Mouse (Mus musculus): Measurements from ENCODE around the gene Csf3r. TPM values are rescaled to one million over a fixed set of nuclear protein-coding genes. Genes with fewer than 3 reads are reported as not detected.

Gene Csf3r
- total RNA-seq, 1 experiment, result 0.18 TPM

GRCm38 (mm10) chr4:126084382-126084781, 60.0 kb downstream of the Csf3r start:
- no peak for TF ChIP-seq MAFK (IDR thresholded peaks at IDR 0.05; ENCODE audit: insufficient read depth, low read depth, low read length)
- no peak for TF ChIP-seq ZNF384 (IDR thresholded peaks at IDR 0.05; ENCODE audit: low read depth, low read length)
- no peak for TF ChIP-seq ZC3H11A (IDR thresholded peaks at IDR 0.05; ENCODE audit: borderline replicate concordance, low read depth, low read length)
- TF ChIP-seq CHD2 (IDR thresholded peaks at IDR 0.05; ENCODE audit: low read depth, low read length), result no peak
- no peak for TF ChIP-seq HCFC1 (IDR thresholded peaks at IDR 0.05; ENCODE audit: borderline replicate concordance, insufficient read depth, low read length)
- no peaks in the 10 kb centered on the region for H3K9me3 ChIP-seq (ENCODE audit: control insufficient read depth, insufficient read depth, low read depth, low read length)
- in situ Hi-C loops (cut with MboI; ENCODE audit: low sequenced_read_pairs in 2 of 2, unreplicated experiment in 2 of 2), result no loop called here
- H3K36me3 ChIP-seq (ENCODE audit: control insufficient read depth, insufficient read depth, low read length, poor library complexity, severe bottlenecking), result no peaks in the 10 kb centered on the region
- no peak overlapping the region for H3K4me3 ChIP-seq (ENCODE audit: insufficient read depth in 1 of 2, low read depth in 1 of 2, low read length in 2 of 2, poor library complexity in 1 of 2, severe bottlenecking in 1 of 2)
- peaks cover 0 to 4% of the 10 kb centered on the region in 2 experiments; a peak in 1 of 4 replicates for H3K4me1 ChIP-seq (ENCODE audit: control insufficient read depth in 2 of 2, insufficient read depth in 2 of 2, low read length in 2 of 2, poor library complexity in 1 of 2)
- DNase-seq (ENCODE audit: low read depth, low spot score), result no peak
- H3K9ac ChIP-seq (ENCODE audit: insufficient read depth, low read depth, low read length, poor library complexity, severe bottlenecking), result no peak overlapping the region
- H3K27ac ChIP-seq (ENCODE audit: insufficient read depth, low read depth, low read length, poor library complexity, severe bottlenecking), result no peak overlapping the region

- in situ Hi-C loops (cut with MboI; ENCODE audit: low sequenced_read_pairs in 2 of 2, unreplicated experiment in 2 of 2), result no loop called here
- no peak overlapping the region for H3K9ac ChIP-seq (ENCODE audit: insufficient read depth, low read depth, low read length, poor library complexity, severe bottlenecking)
- H3K4me3 ChIP-seq (ENCODE audit: insufficient read depth in 1 of 2, low read depth in 1 of 2, low read length in 2 of 2, poor library complexity in 1 of 2, severe bottlenecking in 1 of 2), result no peak overlapping the region
- H3K4me1 ChIP-seq (ENCODE audit: control insufficient read depth in 2 of 2, insufficient read depth in 2 of 2, low read length in 2 of 2, poor library complexity in 1 of 2), result peaks cover 0 to 4% of the 10 kb centered on the region in 2 experiments; a peak in 1 of 4 replicates
- no peaks in the 10 kb centered on the region for H3K36me3 ChIP-seq (ENCODE audit: control insufficient read depth, insufficient read depth, low read length, poor library complexity, severe bottlenecking)
- DNase-seq (ENCODE audit: low read depth, low spot score), result peak; percentile 80
- no peaks in the 10 kb centered on the region for H3K9me3 ChIP-seq (ENCODE audit: control insufficient read depth, insufficient read depth, low read depth, low read length)
- no peak for TF ChIP-seq CHD2 (IDR thresholded peaks at IDR 0.05; ENCODE audit: low read depth, low read length)
- no peak for TF ChIP-seq MAFK (IDR thresholded peaks at IDR 0.05; ENCODE audit: insufficient read depth, low read depth, low read length)
- peak; percentile 52; the same call in 1 of the 2 replicates for TF ChIP-seq ZC3H11A (IDR thresholded peaks at IDR 0.05; ENCODE audit: borderline replicate concordance, low read depth, low read length)
- TF ChIP-seq HCFC1 (IDR thresholded peaks at IDR 0.05; ENCODE audit: borderline replicate concordance, insufficient read depth, low read length), result no peak
- TF ChIP-seq ZNF384 (IDR thresholded peaks at IDR 0.05; ENCODE audit: low read depth, low read length), result peak; percentile 29; the same call in 1 of the 2 replicates
- no peak overlapping the region for H3K27ac ChIP-seq (ENCODE audit: insufficient read depth, low read depth, low read length, poor library complexity, severe bottlenecking)
Measured at GRCm38 (mm10) chr4:126085996-126086576, 61.7 kb downstream of the Csf3r start.

GRCm38 (mm10) chr4:126090101-126090847, 65.9 kb downstream of the Csf3r start:
- no peaks in the 10 kb centered on the region for H3K4me1 ChIP-seq (ENCODE audit: control insufficient read depth in 2 of 2, insufficient read depth in 2 of 2, low read length in 2 of 2, poor library complexity in 1 of 2)
- DNase-seq (ENCODE audit: low read depth, low spot score), result no peak
- in situ Hi-C loops (cut with MboI; ENCODE audit: low sequenced_read_pairs in 2 of 2, unreplicated experiment in 2 of 2), result no loop called here
- no peaks in the 10 kb centered on the region for H3K9me3 ChIP-seq (ENCODE audit: control insufficient read depth, insufficient read depth, low read depth, low read length)
- no peaks in the 10 kb centered on the region for H3K36me3 ChIP-seq (ENCODE audit: control insufficient read depth, insufficient read depth, low read length, poor library complexity, severe bottlenecking)
- no peak overlapping the region for H3K27ac ChIP-seq (ENCODE audit: insufficient read depth, low read depth, low read length, poor library complexity, severe bottlenecking)
- no peak overlapping the region for H3K9ac ChIP-seq (ENCODE audit: insufficient read depth, low read depth, low read length, poor library complexity, severe bottlenecking)
- H3K4me3 ChIP-seq (ENCODE audit: insufficient read depth in 1 of 2, low read depth in 1 of 2, low read length in 2 of 2, poor library complexity in 1 of 2, severe bottlenecking in 1 of 2), result no peak overlapping the region
- TF ChIP-seq HCFC1 (IDR thresholded peaks at IDR 0.05; ENCODE audit: borderline replicate concordance, insufficient read depth, low read length) (no peak), ZNF384 (IDR thresholded peaks at IDR 0.05; ENCODE audit: low read depth, low read length) (no peak), MAFK (IDR thresholded peaks at IDR 0.05; ENCODE audit: insufficient read depth, low read depth, low read length) (no peak), CHD2 (IDR thresholded peaks at IDR 0.05; ENCODE audit: low read depth, low read length) (no peak), ZC3H11A (IDR thresholded peaks at IDR 0.05; ENCODE audit: borderline replicate concordance, low read depth, low read length) (no peak)

- Histone ChIP-seq H3K9me3 (ENCODE audit: control insufficient read depth, insufficient read depth, low read depth, low read length) (no peaks in the 10 kb centered on the region), H3K4me1 (ENCODE audit: control insufficient read depth in 2 of 2, insufficient read depth in 2 of 2, low read length in 2 of 2, poor library complexity in 1 of 2) (no peaks in the 10 kb centered on the region), H3K9ac (ENCODE audit: insufficient read depth, low read depth, low read length, poor library complexity, severe bottlenecking) (no peak overlapping the region), H3K27ac (ENCODE audit: insufficient read depth, low read depth, low read length, poor library complexity, severe bottlenecking) (no peak overlapping the region), H3K36me3 (ENCODE audit: control insufficient read depth, insufficient read depth, low read length, poor library complexity, severe bottlenecking) (no peaks in the 10 kb centered on the region), H3K4me3 (ENCODE audit: insufficient read depth in 1 of 2, low read depth in 1 of 2, low read length in 2 of 2, poor library complexity in 1 of 2, severe bottlenecking in 1 of 2) (no peak overlapping the region)
- TF ChIP-seq ZNF384 (IDR thresholded peaks at IDR 0.05; ENCODE audit: low read depth, low read length) (no peak), CHD2 (IDR thresholded peaks at IDR 0.05; ENCODE audit: low read depth, low read length) (no peak), HCFC1 (IDR thresholded peaks at IDR 0.05; ENCODE audit: borderline replicate concordance, insufficient read depth, low read length) (no peak), ZC3H11A (IDR thresholded peaks at IDR 0.05; ENCODE audit: borderline replicate concordance, low read depth, low read length) (no peak), MAFK (IDR thresholded peaks at IDR 0.05; ENCODE audit: insufficient read depth, low read depth, low read length) (no peak)
- in situ Hi-C loops (cut with MboI; ENCODE audit: low sequenced_read_pairs in 2 of 2, unreplicated experiment in 2 of 2), result no loop called here
- no peak for DNase-seq (ENCODE audit: low read depth, low spot score)
Measured at GRCm38 (mm10) chr4:126090848-126091124, 66.4 kb downstream of the Csf3r start.
